ENCODE assay signal across 17 mouse cellular contexts in the genomic region with DNA sequence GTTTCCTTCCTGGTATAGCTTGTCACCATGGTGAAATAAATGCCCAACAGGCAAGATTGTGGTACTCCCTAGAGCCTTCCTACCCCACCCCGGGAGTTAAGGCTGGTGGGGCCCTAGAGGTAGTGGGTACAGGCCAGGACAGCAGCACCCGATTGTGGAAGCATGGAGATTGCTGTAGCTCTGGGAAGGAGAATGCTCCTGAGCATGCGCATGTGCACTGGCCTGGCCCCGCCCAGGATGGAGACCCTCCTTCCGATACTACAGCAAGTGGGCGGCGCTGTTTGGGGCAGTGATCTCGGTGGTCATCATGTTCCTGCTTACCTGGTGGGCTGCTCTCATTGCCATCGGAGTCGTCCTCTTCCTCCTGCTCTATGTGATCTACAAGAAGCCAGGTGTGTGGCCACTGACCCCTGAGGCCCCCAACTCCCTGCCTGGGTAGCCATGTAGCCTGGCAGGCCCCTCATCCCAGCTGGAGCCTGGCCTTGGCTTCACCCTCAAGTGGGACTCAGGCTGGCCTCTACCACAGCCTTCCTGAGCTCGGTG. TPM values are rescaled to one million over a fixed set of nuclear protein-coding genes. Genes with fewer than 3 reads are reported as not detected.
DNase-seq lines count a peak whose midpoint lies in the region; ATAC-seq and TF ChIP-seq lines count a peak whose summit lies in the region.
"Had no signal": no experiment of that assay in that cellular context is flagged by ENCODE, and none has a peak within 500 bp of the region (broad histone marks: within the 10 kb centered on the region; RNA-seq: fewer than 3 reads in every experiment).

No protein-coding gene starts in this region.

- no peaks in the 10 kb centered on the region; the same call in 1 of the 2 replicates for H3K4me1 ChIP-seq in hindbrain, embryonic 16.5 days (ENCODE audit: control insufficient read depth, insufficient read depth, low read depth, low read length)
- H3K4me1 ChIP-seq in hindbrain, embryonic 14.5 days (replicated peaks; ENCODE audit: control insufficient read depth, insufficient read depth, low read length) = no peaks in the 10 kb centered on the region
- peaks cover 23% of the 10 kb centered on the region for H3K4me1 ChIP-seq in liver, postnatal 0 days (ENCODE audit: insufficient read depth)
- H3K4me1 ChIP-seq in liver, embryonic 11.5 days (replicated peaks; ENCODE audit: control insufficient read depth, insufficient read depth, low read length) = no peaks in the 10 kb centered on the region; the same call in 1 of the 2 replicates
- H3K4me1 ChIP-seq: hindbrain, embryonic 15.5 days; intestine, embryonic 15.5 days; liver, embryonic 12.5 days; neural tube, embryonic 13.5 days had no signal

- no peak overlapping the region for H3K9ac ChIP-seq in hindbrain, embryonic 16.5 days (ENCODE audit: low read depth, low read length)
- H3K9ac ChIP-seq in hindbrain, embryonic 14.5 days = no peak overlapping the region
- H3K9ac ChIP-seq in liver, postnatal 0 days (replicated peaks) = no peak overlapping the region
- H3K9ac ChIP-seq in liver, embryonic 11.5 days (ENCODE audit: low read depth, low read length) = no peak overlapping the region
- H3K9ac ChIP-seq: forebrain, postnatal 0 days; hindbrain, embryonic 15.5 days; intestine, embryonic 15.5 days; liver, embryonic 12.5 days; neural tube, embryonic 13.5 days had no signal

- DNase-seq in frontal cortex, postnatal 10 days (ENCODE audit: low spot score in 2 of 2) = no peak
- DNase-seq in hindbrain, embryonic 14.5 days (ENCODE audit: low spot score) = no peak
- no peak for DNase-seq in liver, postnatal 0 days
- DNase-seq in liver, embryonic 11.5 days (ENCODE audit: low spot score) = no peak
- DNase-seq in right cerebral cortex, postnatal 36 days (ENCODE audit: low spot score in 2 of 2) = no peak

- H3K9me3 ChIP-seq in hindbrain, embryonic 16.5 days (ENCODE audit: control insufficient read depth, low read length) = no peaks in the 10 kb centered on the region
- H3K9me3 ChIP-seq in hindbrain, embryonic 14.5 days (ENCODE audit: control insufficient read depth, low read length) = no peaks in the 10 kb centered on the region
- H3K9me3 ChIP-seq in liver, postnatal 0 days (ENCODE audit: low read length) = no peaks in the 10 kb centered on the region
- no peaks in the 10 kb centered on the region for H3K9me3 ChIP-seq in liver, embryonic 11.5 days (ENCODE audit: control insufficient read depth, low read length)
- H3K9me3 ChIP-seq: hindbrain, embryonic 15.5 days; intestine, embryonic 15.5 days; liver, embryonic 12.5 days; neural tube, embryonic 13.5 days had no signal

- no peak overlapping the region for H3K27ac ChIP-seq in hindbrain, embryonic 16.5 days (ENCODE audit: low read depth, low read length)
- no peak overlapping the region for H3K27ac ChIP-seq in hindbrain, embryonic 14.5 days
- H3K27ac ChIP-seq in liver, postnatal 0 days (ENCODE audit: low read depth) = no peak overlapping the region
- no peak overlapping the region for H3K27ac ChIP-seq in liver, embryonic 11.5 days (ENCODE audit: low read depth, low read length)
- H3K27ac ChIP-seq: hindbrain, embryonic 15.5 days; intestine, embryonic 15.5 days; liver, embryonic 12.5 days; neural tube, embryonic 13.5 days had no signal

- ATAC-seq in frontal cortex, adult (ENCODE audit: low TSS enrichment) = 0 out of 2 replicates have a peak, but pooled peaks have one; percentile 21
- ATAC-seq in hindbrain, embryonic 16.5 days = peak; percentile 30; the same call in 1 of the 2 replicates
- no peak for ATAC-seq in hindbrain, embryonic 14.5 days (ENCODE audit: low FRiP score)
- ATAC-seq in liver, postnatal 0 days = 0 out of 2 replicates have a peak, but pooled peaks have one; percentile 6
- no peak for ATAC-seq in liver, embryonic 11.5 days (replicated peaks; ENCODE audit: low FRiP score)
- ATAC-seq: liver, embryonic 12.5 days; Patski had no signal

- WGBS in hindbrain, embryonic 16.5 days = 81% methylated on average over 11 of the region's 11 CpGs
- WGBS in hindbrain, embryonic 14.5 days = 88% methylated on average over 11 of the region's 11 CpGs
- WGBS in liver, postnatal 0 days (ENCODE audit: insufficient replicate concordance) = 86% methylated on average over 11 of the region's 11 CpGs
- WGBS in liver, embryonic 11.5 days = 76% methylated on average over 11 of the region's 11 CpGs

- no peak for TF ChIP-seq EP300 in liver, postnatal 0 days (IDR thresholded peaks at IDR 0.05; ENCODE audit: low read depth)

- no peaks in the 10 kb centered on the region for H3K36me3 ChIP-seq in hindbrain, embryonic 16.5 days (ENCODE audit: control insufficient read depth, insufficient read depth, low read length)
- no peaks in the 10 kb centered on the region for H3K36me3 ChIP-seq in hindbrain, embryonic 14.5 days (replicated peaks; ENCODE audit: control insufficient read depth, insufficient read depth)
- no peaks in the 10 kb centered on the region for H3K36me3 ChIP-seq in liver, postnatal 0 days (replicated peaks; ENCODE audit: insufficient read depth, low read length)
- no peaks in the 10 kb centered on the region for H3K36me3 ChIP-seq in liver, embryonic 11.5 days (ENCODE audit: control insufficient read depth, insufficient read depth, low read length)
- H3K36me3 ChIP-seq: hindbrain, embryonic 15.5 days; intestine, embryonic 15.5 days; liver, embryonic 12.5 days; neural tube, embryonic 13.5 days had no signal

- no peak overlapping the region for H3K4me2 ChIP-seq in hindbrain, embryonic 16.5 days (ENCODE audit: low read length)
- no peak overlapping the region for H3K4me2 ChIP-seq in hindbrain, embryonic 14.5 days (replicated peaks)
- no peak overlapping the region for H3K4me2 ChIP-seq in liver, postnatal 0 days (ENCODE audit: low read depth, low read length)
- H3K4me2 ChIP-seq in liver, embryonic 11.5 days = no peak overlapping the region
- H3K4me2 ChIP-seq: hindbrain, embryonic 15.5 days; intestine, embryonic 15.5 days; liver, embryonic 12.5 days; midbrain, embryonic 11.5 days; neural tube, embryonic 13.5 days had no signal

- no peak for TF ChIP-seq CTCF in liver, postnatal 0 days (IDR thresholded peaks at IDR 0.05; ENCODE audit: low read depth)

- H3K27me3 ChIP-seq in hindbrain, embryonic 16.5 days (replicated peaks; ENCODE audit: control insufficient read depth, insufficient read depth, low read length) = no peaks in the 10 kb centered on the region
- H3K27me3 ChIP-seq in hindbrain, embryonic 14.5 days (ENCODE audit: control insufficient read depth, insufficient read depth, low read length) = no peaks in the 10 kb centered on the region
- H3K27me3 ChIP-seq in liver, postnatal 0 days (ENCODE audit: insufficient read depth, low read length) = no peaks in the 10 kb centered on the region
- no peaks in the 10 kb centered on the region for H3K27me3 ChIP-seq in liver, embryonic 11.5 days (replicated peaks; ENCODE audit: control insufficient read depth, insufficient read depth, low read length)
- H3K27me3 ChIP-seq: hindbrain, embryonic 15.5 days; intestine, embryonic 15.5 days; liver, embryonic 12.5 days; neural tube, embryonic 13.5 days; Patski had no signal

- no peak overlapping the region for H3K4me3 ChIP-seq in hindbrain, embryonic 16.5 days (ENCODE audit: low read length)
- no peak overlapping the region for H3K4me3 ChIP-seq in hindbrain, embryonic 14.5 days (replicated peaks; ENCODE audit: low read length)
- no peak overlapping the region for H3K4me3 ChIP-seq in liver, postnatal 0 days (ENCODE audit: low read depth, low read length)
- H3K4me3 ChIP-seq in liver, embryonic 11.5 days (ENCODE audit: low read depth, low read length) = no peak overlapping the region
- H3K4me3 ChIP-seq: hindbrain, embryonic 15.5 days; intestine, embryonic 15.5 days; liver, embryonic 12.5 days; neural tube, embryonic 13.5 days had no signal

RNA-seq across cellular contexts. Expression of a gene that starts 14.8 kb away (rescaled TPM):
- 0.11 and 0.21 TPM in 2 replicates for polyA plus RNA-seq in hindbrain, embryonic 16.5 days (2015; fragmentation: Nextera tagmentation; extraction: Ambion mirVana)
- polyA plus RNA-seq in hindbrain, embryonic 14.5 days (2014; fragmentation: Nextera tagmentation; extraction: Ambion mirVana) = 0.07 TPM in 1 of 2 replicates, not detected in the other
- 0.99 and 1.4 TPM in 2 replicates for polyA plus RNA-seq in liver, postnatal 0 days (2015; fragmentation: Nextera tagmentation; extraction: Ambion mirVana)
- polyA plus RNA-seq in liver, embryonic 11.5 days (2014; fragmentation: Nextera tagmentation; extraction: Ambion mirVana) = not detected in 2 replicates
- polyA plus RNA-seq: embryonic facial prominence, embryonic 11.5 days; heart, embryonic 14.5 days; limb, embryonic 11.5 days; liver, embryonic 12.5 days; midbrain, embryonic 11.5 days had no signal

RNA-seq across cellular contexts. Expression of a gene that starts 42.4 kb away (rescaled TPM):
- polyA plus RNA-seq in hindbrain, embryonic 16.5 days (2015; fragmentation: Nextera tagmentation; extraction: Ambion mirVana) = 71.3 and 77.9 TPM in 2 replicates
- 66.6 and 79.8 TPM in 2 replicates for polyA plus RNA-seq in hindbrain, embryonic 14.5 days (2014; fragmentation: Nextera tagmentation; extraction: Ambion mirVana)
- 250 and 269 TPM in 2 replicates for polyA plus RNA-seq in liver, postnatal 0 days (2015; fragmentation: Nextera tagmentation; extraction: Ambion mirVana)
- 110 and 115 TPM in 2 replicates for polyA plus RNA-seq in liver, embryonic 11.5 days (2014; fragmentation: Nextera tagmentation; extraction: Ambion mirVana)

Comparison
In these comparisons a context has a peak if more than half of its experiments do, and no peak if none do; other contexts are left out.
1. ATAC-seq: peak in frontal cortex, adult (single experiment), hindbrain, embryonic 16.5 days (single experiment) and liver, postnatal 0 days (single experiment); none in hindbrain, embryonic 14.5 days (single experiment) and liver, embryonic 11.5 days (single experiment).